Mouse (Mus musculus) MEL (cell line): ENCODE results near the gene Gm20388. TPM values are rescaled to one million over a fixed set of nuclear protein-coding genes. Genes with fewer than 3 reads are reported as not detected.

Source experiments
- DNase-seq: peaks from one replicate; pipeline ENCODE4 v3.0.0; 2011; ENCODE audit warnings: low read depth, low spot score
- H3K27ac ChIP-seq: 2 replicates; pipeline ENCODE4 v1.5.1; 2012; ENCODE audit warnings: low read depth, mild to moderate bottlenecking, control low read depth, low read length, moderate library complexity; ENCODE audit not compliant: control insufficient read depth
- H3K27me3 ChIP-seq, 2 experiments: fragments of 150-350 bp in 1 of 2; sonication (generic) in 1 of 2; 2 replicates each; pipeline ENCODE4 v1.6.1; 2012; ENCODE audit warnings: low read length in 2 of 2, mild to moderate bottlenecking in 2 of 2, improper control_type of control experiment in 1 of 2, moderate library complexity in 1 of 2; ENCODE audit not compliant: insufficient read depth in 2 of 2, control insufficient read depth in 1 of 2
- H3K36me3 ChIP-seq, 2 experiments: 2 replicates each; pipeline ENCODE4 v1.6.1; 2012 to 2014; ENCODE audit warnings: low read length in 2 of 2, improper control_type of control experiment in 1 of 2, inconsistent platforms in 1 of 2, mild to moderate bottlenecking in 1 of 2; ENCODE audit not compliant: insufficient read depth in 2 of 2, control insufficient read depth in 1 of 2
- H3K4me1 ChIP-seq, 2 experiments: fragments of 150-350 bp in 1 of 2; sonication (generic) in 1 of 2; 2 replicates each; pipeline ENCODE4 v1.6.1; 2012; ENCODE audit warnings: low read length in 2 of 2, improper control_type of control experiment in 1 of 2, mild to moderate bottlenecking in 1 of 2; ENCODE audit not compliant: insufficient read depth in 2 of 2, control insufficient read depth in 1 of 2
- H3K4me3 ChIP-seq, 2 experiments: fragments of 150-350 bp in 1 of 2; sonication (generic) in 1 of 2; 2 replicates each; pipeline ENCODE4 v1.5.1; 2012; ENCODE audit warnings: low read depth in 2 of 2, low read length in 2 of 2, mild to moderate bottlenecking in 2 of 2, moderate library complexity in 2 of 2, control low read depth in 1 of 2, improper control_type of control experiment in 1 of 2; ENCODE audit not compliant: control insufficient read depth in 1 of 2, insufficient read depth in 1 of 2
- H3K79me2 ChIP-seq: 2 replicates; pipeline ENCODE4 v1.6.1; 2012; ENCODE audit warnings: mild to moderate bottlenecking, low read length, moderate library complexity; ENCODE audit not compliant: control insufficient read depth, poor library complexity, insufficient read depth
- H3K9ac ChIP-seq: 2 replicates; pipeline ENCODE4 v1.6.1; 2012; ENCODE audit warnings: low read depth, mild to moderate bottlenecking, control low read depth, low read length, moderate library complexity; ENCODE audit not compliant: control insufficient read depth, poor library complexity, severe bottlenecking
- H3K9me3 ChIP-seq: fragments of 150-350 bp; sonication (generic); replicated peaks from 2 replicates; pipeline ENCODE4 v1.6.1; 2012; ENCODE audit warnings: mild to moderate bottlenecking, low read length, improper control_type of control experiment, moderate library complexity; ENCODE audit not compliant: insufficient read depth
- BHLHE40 ChIP-seq: IDR thresholded peaks from 2 replicates; pipeline ENCODE4 v1.6.1; 2012; ENCODE audit warnings: low read depth, mild to moderate bottlenecking, inconsistent platforms, low read length, improper control_type of control experiment, borderline replicate concordance
- CHD2 ChIP-seq: IDR thresholded peaks from 2 replicates; pipeline ENCODE4 v1.6.1; 2011; ENCODE audit warnings: low read length, improper control_type of control experiment
- ELF1 ChIP-seq: IDR thresholded peaks from 2 replicates; pipeline ENCODE4 v1.6.1; 2014; ENCODE audit warnings: low read depth, mild to moderate bottlenecking, inconsistent platforms, low read length, improper control_type of control experiment, moderate library complexity
- EP300 ChIP-seq, 2 experiments: IDR thresholded peaks; 2 replicates each; pipeline ENCODE4 v1.6.1; 2011; ENCODE audit warnings: improper control_type of control experiment in 2 of 2, low read length in 2 of 2, low read depth in 1 of 2, mild to moderate bottlenecking in 1 of 2
- ETS1 ChIP-seq: IDR thresholded peaks from 2 replicates; pipeline ENCODE4 v1.6.1; 2012; ENCODE audit warnings: low read depth, mild to moderate bottlenecking, inconsistent platforms, low read length, improper control_type of control experiment, moderate library complexity
- GABPA ChIP-seq: IDR thresholded peaks from 2 replicates; pipeline ENCODE4 v1.6.1; 2012; ENCODE audit warnings: low read depth, mild to moderate bottlenecking, inconsistent platforms, low read length, improper control_type of control experiment, moderate library complexity
- GATA1 ChIP-seq: IDR thresholded peaks from 2 replicates; pipeline ENCODE4 v1.6.1; 2011; ENCODE audit warnings: low read depth, low read length, improper control_type of control experiment
- MAFK ChIP-seq: IDR thresholded peaks from 2 replicates; pipeline ENCODE4 v1.6.1; 2011; ENCODE audit warnings: low read depth, mild to moderate bottlenecking, low read length, improper control_type of control experiment, borderline replicate concordance
- MAX ChIP-seq: IDR thresholded peaks from 2 replicates; pipeline ENCODE4 v1.6.1; 2011; ENCODE audit warnings: low read length, improper control_type of control experiment
- MAZ ChIP-seq: IDR thresholded peaks from 2 replicates; pipeline ENCODE4 v1.6.1; 2012; ENCODE audit warnings: low read depth, mild to moderate bottlenecking, inconsistent platforms, low read length, improper control_type of control experiment
- MEF2A ChIP-seq: IDR thresholded peaks from 2 replicates; pipeline ENCODE4 v1.6.1; 2014; ENCODE audit warnings: low read depth, mild to moderate bottlenecking, inconsistent platforms, low read length, improper control_type of control experiment; ENCODE audit not compliant: poor library complexity, insufficient replicate concordance, severe bottlenecking; ENCODE audit errors: extremely low read depth
- MYC ChIP-seq: IDR thresholded peaks from 2 replicates; pipeline ENCODE4 v1.6.1; 2011; ENCODE audit warnings: low read depth, mild to moderate bottlenecking, low read length, improper control_type of control experiment, moderate library complexity
- NELFE ChIP-seq: IDR thresholded peaks from 2 replicates; pipeline ENCODE4 v1.6.1; 2011; ENCODE audit warnings: low read depth, low read length, improper control_type of control experiment
- NRF1 ChIP-seq: IDR thresholded peaks from 2 replicates; pipeline ENCODE4 v1.6.1; 2014; ENCODE audit warnings: low read depth, mild to moderate bottlenecking, inconsistent platforms, low read length, improper control_type of control experiment, moderate library complexity; ENCODE audit not compliant: poor library complexity, insufficient read depth, severe bottlenecking
- POLR2AphosphoS2 ChIP-seq: IDR thresholded peaks from 2 replicates; pipeline ENCODE4 v1.6.1; 2011; ENCODE audit warnings: low read length, improper control_type of control experiment
- TAL1 ChIP-seq: IDR thresholded peaks from 2 replicates; pipeline ENCODE4 v1.6.1; 2012; ENCODE audit warnings: mild to moderate bottlenecking, inconsistent platforms, low read length, moderate library complexity, mixed read lengths
- ZC3H11A ChIP-seq: IDR thresholded peaks from 2 replicates; pipeline ENCODE4 v1.6.1; 2012; ENCODE audit warnings: low read depth, mild to moderate bottlenecking, inconsistent platforms, low read length, improper control_type of control experiment
- polyA plus RNA-seq, 2 experiments: library from polyadenylated mRNA; stranded (reverse) in 1 of 2; unstranded in 1 of 2; fragments of >175 nt in 1 of 2; fragments of >200 nt in 1 of 2; gene quantifications; 2 replicates each; pipeline versions ENCODE4 v1.2.1 to v1.2.4; 2012; ENCODE audit warnings: low replicate concordance in 2 of 2, low read depth in 1 of 2; ENCODE audit not compliant: insufficient read length in 2 of 2, insufficient read depth in 1 of 2, missing spikeins in 1 of 2
- total RNA-seq: library from RNA; depleted of rRNA; stranded (reverse); fragments of 300-350 nt; gene quantifications from 2 replicates; pipeline ENCODE4 v1.2.3, GENCODE M21; 2012

Gm20388 gene
- total and polyA plus RNA-seq, 3 experiments = 11.1 to 17.8 TPM; not detected in 1

GRCm38 (mm10) chr8:120135687-120136086 lies 225.0 kb downstream of the Gm20388 start:
- Histone ChIP-seq H3K27ac (no peak overlapping the region), H3K4me3 (no peak overlapping the region), H3K36me3 (no peaks in the 10 kb centered on the region), H3K4me1 (no peaks in the 10 kb centered on the region), H3K9me3 (no peaks in the 10 kb centered on the region), H3K9ac (no peak overlapping the region), H3K27me3 (no peaks in the 10 kb centered on the region), H3K79me2 (no peaks in the 10 kb centered on the region)
- DNase-seq = no peak
- TF ChIP-seq ZC3H11A = no peak
- TF ChIP-seq NELFE = no peak
- TF ChIP-seq CHD2 = no peak
- no peak for TF ChIP-seq MAFK
- no peak for TF ChIP-seq POLR2AphosphoS2
- no peak for TF ChIP-seq MYC
- no peak for TF ChIP-seq EP300 (IDR thresholded peaks at IDR 0.05; ENCODE audit: low read depth in 1 of 2, low read length in 2 of 2)
- TF ChIP-seq MAZ = no peak
- no peak for TF ChIP-seq GATA1
- TF ChIP-seq NRF1 = no peak
- TF ChIP-seq TAL1 = no peak
- TF ChIP-seq ETS1 = no peak
- TF ChIP-seq BHLHE40 = no peak
- TF ChIP-seq MAX = no peak
- TF ChIP-seq ELF1 = no peak

DNA sequence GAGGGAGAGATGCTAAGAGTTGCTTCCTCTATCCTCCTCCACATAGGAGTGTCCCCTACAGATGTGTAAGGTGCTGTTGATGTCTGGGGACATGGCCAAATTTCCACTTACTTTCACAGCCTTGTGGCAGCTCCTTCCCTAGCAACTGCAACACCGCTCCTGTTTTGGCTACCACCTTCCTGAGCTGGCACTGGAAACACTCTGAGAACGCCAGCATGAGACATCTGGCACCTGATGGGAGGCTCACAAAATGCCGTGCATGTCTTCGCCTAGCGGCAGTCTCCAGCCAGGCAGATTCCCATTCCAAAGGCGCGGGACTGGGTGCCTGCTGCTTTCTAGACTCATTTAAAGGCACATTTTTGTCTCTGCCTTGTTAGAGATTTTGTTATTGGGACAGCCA lies 226.0 kb downstream of the Gm20388 start:
- Histone ChIP-seq H3K9me3 (no peaks in the 10 kb centered on the region), H3K4me1 (no peaks in the 10 kb centered on the region), H3K9ac (no peak overlapping the region), H3K4me3 (no peak overlapping the region), H3K27ac (no peak overlapping the region), H3K27me3 (no peaks in the 10 kb centered on the region), H3K36me3 (no peaks in the 10 kb centered on the region), H3K79me2 (no peaks in the 10 kb centered on the region)
- no peak for TF ChIP-seq MEF2A
- no peak for DNase-seq

DNA sequence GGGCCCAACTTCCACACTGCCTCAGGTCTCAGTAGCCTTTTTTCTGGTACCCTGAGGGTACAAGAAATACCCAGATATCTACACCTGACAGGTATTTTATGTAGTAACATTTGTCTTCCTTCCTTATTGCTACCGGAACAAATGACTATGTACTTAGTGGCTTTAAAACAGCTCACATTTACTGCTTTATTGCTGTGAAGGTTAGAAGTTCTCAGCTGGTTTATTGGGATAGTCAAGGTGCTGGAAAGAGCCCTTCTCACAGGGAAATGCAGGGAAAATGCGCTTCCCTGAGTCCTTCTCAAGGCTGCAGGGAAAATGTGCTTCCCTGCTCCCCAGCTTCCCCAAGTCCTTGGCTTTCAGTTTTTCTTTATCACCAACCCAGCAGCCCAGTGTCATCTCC lies 228.3 kb downstream of the Gm20388 start:
- H3K9ac ChIP-seq = no peak overlapping the region
- no peak overlapping the region for H3K4me3 ChIP-seq
- DNase-seq = no peak
- H3K79me2 ChIP-seq = no peaks in the 10 kb centered on the region
- TF ChIP-seq GABPA = no peak
- no peak for TF ChIP-seq NRF1
- TF ChIP-seq TAL1 = no peak
- no peak for TF ChIP-seq MAX
- no peaks in the 10 kb centered on the region for H3K9me3 ChIP-seq
- no peak overlapping the region for H3K27ac ChIP-seq
- H3K36me3 ChIP-seq = no peaks in the 10 kb centered on the region
- H3K4me1 ChIP-seq = no peaks in the 10 kb centered on the region
- no peaks in the 10 kb centered on the region for H3K27me3 ChIP-seq
